Mouse (Mus musculus): ENCODE results near the gene Serpina3m. TPM values are rescaled to one million over a fixed set of nuclear protein-coding genes. Genes with fewer than 3 reads are reported as not detected.
A peak's percentile ranks its signal among the peaks of the same experiment; 100 is the strongest.

The Serpina3m gene
- polyA plus RNA-seq, 1 experiment from 2014 or later = not detected

GRCm38 (mm10) chr12:104440087-104440760, 101.9 kb downstream of the Serpina3m start:
- no peak overlapping the region for H3K4me2 ChIP-seq
- peaks cover 10% of the 10 kb centered on the region for H3K27me3 ChIP-seq
- H3K27ac ChIP-seq = no peak overlapping the region
- H3K9ac ChIP-seq = 0 out of 2 replicates have a peak overlapping the region, but pooled peaks have one; percentile 21
- peak; percentile 65; the same call in 1 of the 2 replicates for ATAC-seq (ENCODE audit: low FRiP score)
- no peak overlapping the region for H3K4me3 ChIP-seq (replicated peaks)
- WGBS = 10% methylated on average over 22 of the region's 22 CpGs
- H3K36me3 ChIP-seq (replicated peaks) = no peaks in the 10 kb centered on the region
- H3K9me3 ChIP-seq = no peaks in the 10 kb centered on the region
- H3K4me1 ChIP-seq = no peaks in the 10 kb centered on the region

- no peak overlapping the region for H3K4me3 ChIP-seq (replicated peaks)
- no peak overlapping the region for H3K4me2 ChIP-seq
- H3K27ac ChIP-seq = no peak overlapping the region
- no peaks in the 10 kb centered on the region for H3K36me3 ChIP-seq (replicated peaks)
- H3K9me3 ChIP-seq = no peaks in the 10 kb centered on the region
- 79% methylated on average over 11 of the region's 11 CpGs for WGBS
- no peak for ATAC-seq (ENCODE audit: low FRiP score)
- no peak overlapping the region for H3K9ac ChIP-seq
- peaks cover 7% of the 10 kb centered on the region for H3K27me3 ChIP-seq
- no peaks in the 10 kb centered on the region for H3K4me1 ChIP-seq
Observed at GRCm38 (mm10) chr12:104443716-104444115, 105.4 kb downstream of the Serpina3m start.

Other genes starting within 250 kb of the Serpina3m start
- gene Serpina5, start 237.4 kb upstream of the Serpina3m start, polyA plus RNA-seq (2016; fragmentation: Nextera tagmentation; extraction: Ambion mirVana) = not detected in 2 replicates
- not detected in 2 replicates for gene Serpina3a, start 225.8 kb upstream of the Serpina3m start, polyA plus RNA-seq (2016; fragmentation: Nextera tagmentation; extraction: Ambion mirVana)
- not detected in 2 replicates for gene Serpina3b, start 210.5 kb upstream of the Serpina3m start, polyA plus RNA-seq (2016; fragmentation: Nextera tagmentation; extraction: Ambion mirVana)
- not detected in 2 replicates for gene Serpina3c, start 184.6 kb upstream of the Serpina3m start, polyA plus RNA-seq (2016; fragmentation: Nextera tagmentation; extraction: Ambion mirVana)
- 0.11 and 0.17 TPM in 2 replicates for gene Serpina3f, start 123.9 kb upstream of the Serpina3m start, polyA plus RNA-seq (2016; fragmentation: Nextera tagmentation; extraction: Ambion mirVana)
- gene Serpina3g, start 102.2 kb upstream of the Serpina3m start, polyA plus RNA-seq (2016; fragmentation: Nextera tagmentation; extraction: Ambion mirVana) = not detected in 2 replicates
- 0.09 TPM in 1 of 2 replicates, not detected in the other for gene Serpina3i, start 75.4 kb upstream of the Serpina3m start, polyA plus RNA-seq (2016; fragmentation: Nextera tagmentation; extraction: Ambion mirVana)
- gene Serpina3j, start 23.9 kb upstream of the Serpina3m start, polyA plus RNA-seq (2016; fragmentation: Nextera tagmentation; extraction: Ambion mirVana) = not detected in 2 replicates
- not detected in 2 replicates for gene Serpina3k, start within 50 bp of the Serpina3m start, polyA plus RNA-seq (2016; fragmentation: Nextera tagmentation; extraction: Ambion mirVana)
- gene Serpina3n, start 68.2 kb downstream of the Serpina3m start, polyA plus RNA-seq (2016; fragmentation: Nextera tagmentation; extraction: Ambion mirVana) = not detected in 2 replicates
- gene Gsc, start 134.8 kb downstream of the Serpina3m start, polyA plus RNA-seq (2016; fragmentation: Nextera tagmentation; extraction: Ambion mirVana) = 1.4 and 2.2 TPM in 2 replicates

Data from forebrain, embryonic 12.5 days (tissue).